Mouse (Mus musculus) lung, adult 2 months (tissue): ENCODE results near the gene Klhl29. TPM values are rescaled to one million over a fixed set of nuclear protein-coding genes. Genes with fewer than 3 reads are reported as not detected.

Experiments used
- DNase-seq: peaks from one replicate; pipeline ENCODE4 v3.0.0; 2022
- H3K4me1 ChIP-seq: fragments of 200-500 bp; 2 replicates; pipeline ENCODE4 v1.6.1; 2011; ENCODE audit warnings: low read length; ENCODE audit not compliant: control insufficient read depth, insufficient read depth
- H3K4me3 ChIP-seq: fragments of 200-500 bp; replicated peaks from 2 replicates; pipeline ENCODE3; 2011; ENCODE audit warnings: low read depth, mild to moderate bottlenecking, control low read depth, low read length; ENCODE audit errors: extremely low read depth
- CTCF ChIP-seq: fragments of 200-500 bp; IDR thresholded peaks from 2 replicates; pipeline ENCODE4 v1.5.1; 2011; ENCODE audit warnings: mild to moderate bottlenecking, low read length, control low read depth; ENCODE audit not compliant: insufficient read depth
- POLR2A ChIP-seq: fragments of 200-500 bp; IDR thresholded peaks from 2 replicates; pipeline ENCODE4 v1.6.1; 2011; ENCODE audit warnings: low read depth, mild to moderate bottlenecking, control low read depth, low read length, borderline replicate concordance; ENCODE audit errors: extremely low read depth
- WGBS: fragments of 180-500 bp; shearing (Covaris S2); methylation state at CpG from one replicate; pipeline ENCODE4 v1.1.7; 2018; 5-methylcytosine and 5-hydroxymethylcytosine counted together
- polyA plus RNA-seq: library from polyadenylated mRNA; depleted of rRNA; stranded (reverse); fragments of >200 nt; gene quantifications from 2 replicates; pipeline ENCODE4 v1.2.3, GENCODE M21; 2012

Klhl29 gene
- polyA plus RNA-seq, 1 experiment: 4.6 TPM

- DNase-seq: peak; percentile 54
- WGBS: 36% methylated on average over 5 of the region's 5 CpGs
- TF ChIP-seq CTCF: no peak
- no peak for TF ChIP-seq POLR2A
- H3K4me1 ChIP-seq: no peaks in the 10 kb centered on the region; the same call in 1 of the 2 replicates
- H3K4me3 ChIP-seq: no peak overlapping the region
Observed at GRCm38 (mm10) chr12:5237078-5237477, 138.4 kb downstream of the Klhl29 start.

- no peak for DNase-seq
- 85% methylated on average over 12 of the region's 12 CpGs for WGBS
- no peaks in the 10 kb centered on the region; the same call in 1 of the 2 replicates for H3K4me1 ChIP-seq
- no peak overlapping the region for H3K4me3 ChIP-seq
- TF ChIP-seq CTCF (no peak), POLR2A (no peak)
Observed at GRCm38 (mm10) chr12:5235596-5235995, 139.9 kb downstream of the Klhl29 start.

- no peaks in the 10 kb centered on the region for H3K4me1 ChIP-seq
- no peak for TF ChIP-seq POLR2A
- no peak for TF ChIP-seq CTCF
- no peak for DNase-seq
- H3K4me3 ChIP-seq: no peak overlapping the region
- 85% methylated on average over 5 of the region's 5 CpGs for WGBS
Observed at GRCm38 (mm10) chr12:5230504-5230903, 145.0 kb downstream of the Klhl29 start.

- Histone ChIP-seq H3K4me3 (no peak overlapping the region), H3K4me1 (no peaks in the 10 kb centered on the region)
- DNase-seq: no peak
- whole genome bisulfite sequencing: 70% methylated on average over 14 of the region's 14 CpGs
- no peak for TF ChIP-seq CTCF
- no peak for TF ChIP-seq POLR2A
Observed at GRCm38 (mm10) chr12:5226676-5227654, 148.5 kb downstream of the Klhl29 start.

GRCm38 (mm10) chr12:5223595-5223994 lies 151.9 kb downstream of the Klhl29 start:
- WGBS: 67% methylated on average over 1 of the region's 1 CpGs
- no peak for TF ChIP-seq POLR2A
- no peak for TF ChIP-seq CTCF
- DNase-seq: no peak
- Histone ChIP-seq H3K4me1 (no peaks in the 10 kb centered on the region), H3K4me3 (no peak overlapping the region)

GRCm38 (mm10) chr12:5222439-5223202 lies 152.9 kb downstream of the Klhl29 start:
- TF ChIP-seq POLR2A: no peak
- no peak for DNase-seq
- Histone ChIP-seq H3K4me3 (no peak overlapping the region), H3K4me1 (no peaks in the 10 kb centered on the region)
- WGBS: 78% methylated on average over 8 of the region's 8 CpGs

GRCm38 (mm10) chr12:5219913-5220575 lies 155.4 kb downstream of the Klhl29 start:
- Histone ChIP-seq H3K4me1 (no peaks in the 10 kb centered on the region), H3K4me3 (no peak overlapping the region)
- DNase-seq: no peak
- WGBS: 67% methylated on average over 14 of the region's 14 CpGs
- TF ChIP-seq POLR2A: no peak
- no peak for TF ChIP-seq CTCF

GRCm38 (mm10) chr12:5215836-5216747 lies 159.4 kb downstream of the Klhl29 start:
- Histone ChIP-seq H3K4me1 (peaks cover 15% of the 10 kb centered on the region), H3K4me3 (no peak overlapping the region)
- no peak for DNase-seq
- no peak for TF ChIP-seq CTCF
- no peak for TF ChIP-seq POLR2A
- WGBS: 66% methylated on average over 15 of the region's 15 CpGs
